Mouse (Mus musculus) erythroblast, embryonic 14.5 days (primary cell): ENCODE data around the gene Gk.

Experiments
- GATA1 ChIP-seq: IDR thresholded peaks from 2 replicates; pipeline ENCODE4 v1.6.1; 2012; ENCODE audit warnings: low read length, inconsistent platforms, mixed read lengths
- TAL1 ChIP-seq: IDR thresholded peaks from 3 replicates; pipeline ENCODE4 v1.6.1; 2012; ENCODE audit warnings: low read length, inconsistent platforms, mixed read lengths

- no peak for TF ChIP-seq GATA1
- no peak for TF ChIP-seq TAL1
Observed at GRCm38 (mm10) chrX:85721226-85721625, 55.4 kb downstream of the Gk start.
